ENCODE assay signal across 26 mouse cellular contexts in the genomic region with DNA sequence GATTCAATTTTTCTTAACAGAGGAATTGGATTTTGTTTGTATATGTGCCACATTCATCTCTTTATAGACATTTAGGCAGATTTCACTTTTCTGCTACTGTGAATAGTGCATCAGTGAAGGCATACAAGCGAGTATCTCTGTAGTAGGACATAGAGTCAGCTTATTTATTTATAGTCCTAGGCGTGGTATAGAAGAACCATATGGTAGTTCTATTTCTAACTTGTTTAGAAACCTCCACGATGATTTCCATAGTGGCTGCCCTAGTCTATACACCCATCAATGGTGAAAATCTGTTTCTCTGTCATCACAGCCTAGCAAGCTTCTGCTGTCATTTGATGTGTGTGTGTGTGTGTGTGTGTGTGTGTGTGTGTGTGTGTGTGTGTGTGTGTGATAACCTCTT.
"Had no signal": no experiment of that assay in that cellular context is flagged by ENCODE, and none has a peak within 500 bp of the region (broad histone marks: within the 10 kb centered on the region; RNA-seq: fewer than 3 reads in every experiment).

No protein-coding gene starts in this region.

- ATAC-seq: hindbrain, postnatal 0 days; intestine, embryonic 16.5 days; liver, embryonic 12.5 days had no signal

- H3K36me3 ChIP-seq: heart, embryonic 13.5 days; heart, embryonic 15.5 days; hindbrain, embryonic 12.5 days; kidney, embryonic 15.5 days; limb, embryonic 13.5 days; limb, embryonic 15.5 days; liver, embryonic 12.5 days had no signal

- H3K4me3 ChIP-seq: heart, adult 2 months; heart, embryonic 13.5 days; heart, embryonic 15.5 days; hindbrain, embryonic 12.5 days; kidney, embryonic 15.5 days; limb, embryonic 13.5 days; limb, embryonic 15.5 days; liver, embryonic 12.5 days had no signal

- H3K27me3 ChIP-seq: heart, embryonic 13.5 days; heart, embryonic 15.5 days; hindbrain, embryonic 12.5 days; kidney, embryonic 15.5 days; limb, embryonic 13.5 days; limb, embryonic 15.5 days; liver, embryonic 12.5 days had no signal

- H3K4me2 ChIP-seq: heart, embryonic 11.5 days; heart, embryonic 13.5 days; heart, embryonic 15.5 days; hindbrain, embryonic 12.5 days; hindbrain, embryonic 14.5 days; kidney, embryonic 15.5 days; limb, embryonic 13.5 days; limb, embryonic 15.5 days; liver, embryonic 12.5 days had no signal

- H3K4me1 ChIP-seq: heart, embryonic 13.5 days; heart, embryonic 15.5 days; hindbrain, embryonic 12.5 days; kidney, embryonic 15.5 days; limb, embryonic 13.5 days; limb, embryonic 15.5 days; liver, embryonic 12.5 days had no signal

- DNase-seq: gastrocnemius, postnatal 14 days; gastrocnemius, postnatal 36 days; heart, adult 11 months; heart, adult 2 months; heart, postnatal 14 days; heart, postnatal 36 days; kidney, adult 11 months; kidney, adult 2 months; kidney, adult 9 months; kidney, postnatal 14 days; kidney, postnatal 36 days; layer of hippocampus, adult 9-11 months; layer of hippocampus, postnatal 36 days; left cerebral cortex, postnatal 4 days had no signal

- H3K9me3 ChIP-seq: heart, embryonic 13.5 days; heart, embryonic 15.5 days; hindbrain, embryonic 12.5 days; kidney, embryonic 15.5 days; limb, embryonic 13.5 days; limb, embryonic 15.5 days; liver, embryonic 12.5 days had no signal

- H3K27ac ChIP-seq: heart, adult 2 months; heart, embryonic 13.5 days; heart, embryonic 15.5 days; hindbrain, embryonic 12.5 days; hindbrain, embryonic 14.5 days; hindbrain, postnatal 0 days; kidney, embryonic 15.5 days; kidney, postnatal 0 days; limb, embryonic 13.5 days; limb, embryonic 15.5 days; liver, embryonic 12.5 days had no signal

- H3K9ac ChIP-seq: heart, embryonic 13.5 days; heart, embryonic 15.5 days; hindbrain, embryonic 12.5 days; hindbrain, embryonic 14.5 days; kidney, embryonic 15.5 days; limb, embryonic 13.5 days; limb, embryonic 15.5 days; liver, embryonic 12.5 days had no signal
